Mouse (Mus musculus): ENCODE results near the gene Lims1. TPM values are rescaled to one million over a fixed set of nuclear protein-coding genes. Genes with fewer than 3 reads are reported as not detected.

Lims1 gene
- polyA plus RNA-seq, 1 experiment from 2014 or later = 143 TPM

DNA sequence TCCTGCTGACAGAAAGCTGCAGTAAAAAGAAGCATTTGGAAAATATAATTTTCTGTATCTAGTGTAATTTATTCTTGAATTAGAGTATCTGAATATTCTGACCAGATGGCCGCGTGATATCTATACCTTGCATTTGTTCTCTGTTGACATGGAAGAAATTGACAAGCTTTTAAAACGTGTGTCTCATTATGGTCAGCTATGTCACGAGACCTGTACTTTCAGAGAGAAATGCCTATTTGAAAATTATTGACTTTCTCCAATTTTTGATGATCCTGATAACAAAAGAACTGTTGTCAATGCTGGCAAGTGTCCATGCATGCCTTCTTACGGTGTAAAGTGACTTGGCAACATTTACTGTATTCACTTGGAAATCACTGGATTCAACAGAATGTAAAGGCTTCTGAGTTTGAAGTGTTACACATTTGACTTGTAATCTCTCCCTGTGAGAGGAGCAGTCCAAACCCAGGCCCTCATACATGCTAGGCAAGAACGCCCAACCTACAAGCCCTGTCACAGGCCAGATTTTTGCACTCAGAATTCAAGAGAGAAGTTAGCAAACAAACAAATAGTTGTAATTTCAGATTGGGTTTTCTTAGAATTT lies 49.3 kb downstream of the Lims1 start:
- no peak overlapping the region for H3K27ac ChIP-seq
- H3K4me3 ChIP-seq (replicated peaks) = no peak overlapping the region
- WGBS = 67% methylated on average over 6 of the region's 6 CpGs
- H3K9me3 ChIP-seq = no peaks in the 10 kb centered on the region
- H3K4me1 ChIP-seq (replicated peaks) = peaks cover 14% of the 10 kb centered on the region
- H3K36me3 ChIP-seq = 0 out of 2 replicates have a peak, but pooled peaks cover 1% of the 10 kb centered on the region
- no peak overlapping the region for H3K4me2 ChIP-seq (replicated peaks)
- ATAC-seq = no peak
- no peak overlapping the region for H3K9ac ChIP-seq
- no peaks in the 10 kb centered on the region for H3K27me3 ChIP-seq (replicated peaks)

- no peaks in the 10 kb centered on the region for H3K36me3 ChIP-seq
- H3K27ac ChIP-seq = no peak overlapping the region
- H3K4me2 ChIP-seq (replicated peaks) = no peak overlapping the region
- H3K9me3 ChIP-seq = no peaks in the 10 kb centered on the region
- peaks cover 14% of the 10 kb centered on the region for H3K4me1 ChIP-seq (replicated peaks)
- no peak for ATAC-seq
- H3K9ac ChIP-seq = no peak overlapping the region
- H3K4me3 ChIP-seq (replicated peaks) = no peak overlapping the region
- no peaks in the 10 kb centered on the region for H3K27me3 ChIP-seq (replicated peaks)
Observed at GRCm38 (mm10) chr10:58373829-58374228, 50.6 kb downstream of the Lims1 start.

GRCm38 (mm10) chr10:58377592-58378197 lies 54.4 kb downstream of the Lims1 start:
- 0 out of 2 replicates have a peak, but pooled peaks cover 2% of the 10 kb centered on the region for H3K4me1 ChIP-seq (replicated peaks)
- no peaks in the 10 kb centered on the region for H3K36me3 ChIP-seq
- no peaks in the 10 kb centered on the region for H3K27me3 ChIP-seq (replicated peaks)
- WGBS = 37% methylated on average over 4 of the region's 4 CpGs
- H3K9me3 ChIP-seq = no peaks in the 10 kb centered on the region
- H3K27ac ChIP-seq = no peak overlapping the region
- ATAC-seq = peak; percentile 67; the same call in 1 of the 2 replicates
- no peak overlapping the region for H3K4me2 ChIP-seq (replicated peaks)
- H3K9ac ChIP-seq = no peak overlapping the region
- no peak overlapping the region for H3K4me3 ChIP-seq (replicated peaks)

DNA sequence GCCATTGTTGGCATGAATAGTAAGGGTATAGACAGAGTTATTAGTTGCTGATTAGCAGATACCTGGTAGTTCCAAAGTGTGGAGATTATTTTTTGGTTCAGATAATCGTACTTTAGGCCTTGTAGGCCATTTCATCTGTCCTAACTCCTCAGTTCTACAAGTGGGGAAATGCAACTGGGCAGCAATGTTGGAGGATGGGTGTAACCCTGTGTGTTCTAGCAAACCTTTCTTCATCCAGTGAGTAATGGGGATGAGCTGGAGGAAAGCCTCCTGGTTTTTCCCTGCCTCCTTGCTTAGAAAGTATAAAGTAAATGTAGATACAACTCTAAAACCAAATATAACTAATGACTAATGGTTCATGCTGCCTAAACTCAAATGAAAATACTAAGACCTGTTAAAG lies 55.1 kb downstream of the Lims1 start:
- no peak overlapping the region for H3K4me2 ChIP-seq (replicated peaks)
- no peak for ATAC-seq
- no peak overlapping the region for H3K27ac ChIP-seq
- no peaks in the 10 kb centered on the region for H3K9me3 ChIP-seq
- 57% methylated on average over 1 of the region's 1 CpGs for WGBS
- H3K27me3 ChIP-seq (replicated peaks) = no peaks in the 10 kb centered on the region
- H3K4me3 ChIP-seq (replicated peaks) = no peak overlapping the region
- H3K9ac ChIP-seq = no peak overlapping the region
- no peaks in the 10 kb centered on the region for H3K36me3 ChIP-seq
- 0 out of 2 replicates have a peak, but pooled peaks cover 6% of the 10 kb centered on the region for H3K4me1 ChIP-seq (replicated peaks)

DNA sequence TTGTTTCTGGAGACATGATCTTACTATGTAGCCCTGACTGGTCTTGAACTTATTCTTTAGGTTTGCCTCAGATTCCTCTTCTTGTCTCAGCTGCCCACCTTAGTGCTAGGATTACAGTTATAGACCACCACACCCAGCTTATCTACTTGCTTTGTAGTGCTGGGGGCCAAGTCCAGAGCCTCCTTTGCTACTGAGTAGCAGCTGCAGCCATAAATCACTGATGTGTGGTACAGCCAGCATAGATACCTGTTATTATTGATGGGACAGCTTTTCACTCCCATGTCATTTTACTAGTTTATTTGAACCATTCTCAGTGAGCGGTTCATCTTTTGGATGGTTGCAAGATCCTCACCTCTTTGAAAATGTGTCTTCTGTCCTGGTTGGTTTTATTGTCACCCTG lies 56.4 kb downstream of the Lims1 start:
- H3K27me3 ChIP-seq (replicated peaks) = no peaks in the 10 kb centered on the region
- H3K4me1 ChIP-seq (replicated peaks) = peaks cover 9% of the 10 kb centered on the region; the same call in 1 of the 2 replicates
- 93% methylated on average over 1 of the region's 1 CpGs for WGBS
- H3K36me3 ChIP-seq = no peaks in the 10 kb centered on the region
- no peak overlapping the region for H3K9ac ChIP-seq
- ATAC-seq = no peak
- H3K4me2 ChIP-seq (replicated peaks) = no peak overlapping the region
- H3K4me3 ChIP-seq (replicated peaks) = no peak overlapping the region
- H3K27ac ChIP-seq = no peak overlapping the region
- no peaks in the 10 kb centered on the region for H3K9me3 ChIP-seq

- Histone ChIP-seq H3K4me3 (replicated peaks) (no peak overlapping the region), H3K27ac (peak overlapping the region; percentile 72; the same call in 1 of the 2 replicates), H3K27me3 (replicated peaks) (no peaks in the 10 kb centered on the region), H3K4me1 (replicated peaks) (peaks cover 9% of the 10 kb centered on the region; the same call in 1 of the 2 replicates), H3K9me3 (no peaks in the 10 kb centered on the region), H3K4me2 (replicated peaks) (no peak overlapping the region), H3K36me3 (no peaks in the 10 kb centered on the region), H3K9ac (no peak overlapping the region)
- WGBS = 84% methylated on average over 1 of the region's 1 CpGs
- no peak for ATAC-seq
Observed at GRCm38 (mm10) chr10:58381904-58382303, 58.6 kb downstream of the Lims1 start.

DNA sequence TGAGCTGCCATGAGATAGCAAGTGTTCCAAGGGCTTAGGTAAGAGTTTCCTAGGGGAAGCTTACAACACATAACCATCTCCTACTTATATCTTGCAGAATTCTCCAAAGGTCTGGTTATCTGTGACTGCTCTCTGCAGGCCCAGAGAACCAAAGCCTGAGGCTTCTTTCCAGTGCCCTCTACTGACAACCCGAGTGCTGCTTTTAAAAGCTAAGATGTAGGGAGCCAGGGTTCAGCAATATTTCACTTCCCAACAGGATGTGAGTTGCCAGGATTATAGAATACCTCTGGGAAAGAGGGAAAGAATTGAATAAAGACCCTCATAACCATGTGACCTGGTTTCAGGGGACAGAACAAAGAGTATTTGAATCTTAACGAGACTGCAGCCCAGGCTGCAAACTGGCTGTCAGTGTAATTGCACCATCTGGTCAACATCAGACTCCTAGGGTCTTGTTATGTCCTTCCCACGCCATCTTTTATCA lies 59.4 kb downstream of the Lims1 start:
- Histone ChIP-seq H3K4me1 (replicated peaks) (peaks cover 9% of the 10 kb centered on the region; the same call in 1 of the 2 replicates), H3K27ac (peak overlapping the region; percentile 72), H3K9ac (no peak overlapping the region), H3K4me3 (replicated peaks) (no peak overlapping the region), H3K27me3 (replicated peaks) (no peaks in the 10 kb centered on the region), H3K36me3 (no peaks in the 10 kb centered on the region), H3K4me2 (replicated peaks) (no peak overlapping the region), H3K9me3 (no peaks in the 10 kb centered on the region)
- ATAC-seq = peak; percentile 66
- 16% methylated on average over 3 of the region's 3 CpGs for WGBS

DNA sequence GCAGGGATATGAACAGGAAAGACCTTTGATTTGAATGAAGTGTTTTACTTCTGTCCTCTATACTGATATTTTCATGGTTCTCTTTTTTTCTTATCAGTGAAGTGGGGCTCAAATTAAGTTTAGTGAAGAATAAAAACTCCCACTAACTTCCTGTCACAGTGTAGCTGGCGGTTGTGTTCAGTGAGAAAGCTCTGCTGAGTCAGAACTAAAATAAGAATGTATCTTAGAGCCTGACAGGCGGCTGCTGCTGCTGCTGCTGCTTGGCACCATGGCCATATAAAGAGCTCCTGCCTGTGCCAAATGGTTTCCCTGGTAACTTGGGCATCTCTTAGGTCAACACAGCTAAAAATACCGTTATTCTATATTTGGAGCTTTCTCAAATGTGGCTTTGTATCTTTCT lies 60.0 kb downstream of the Lims1 start:
- WGBS = 30% methylated on average over 3 of the region's 3 CpGs
- ATAC-seq = peak; percentile 67; the same call in 1 of the 2 replicates
- Histone ChIP-seq H3K27ac (peak overlapping the region; percentile 72; the same call in 1 of the 2 replicates), H3K27me3 (replicated peaks) (no peaks in the 10 kb centered on the region), H3K9ac (no peak overlapping the region), H3K4me1 (replicated peaks) (peaks cover 9% of the 10 kb centered on the region; the same call in 1 of the 2 replicates), H3K4me3 (replicated peaks) (no peak overlapping the region), H3K36me3 (no peaks in the 10 kb centered on the region), H3K4me2 (replicated peaks) (no peak overlapping the region), H3K9me3 (no peaks in the 10 kb centered on the region)

GRCm38 (mm10) chr10:58383761-58384160 lies 60.5 kb downstream of the Lims1 start:
- ATAC-seq = no peak
- H3K9me3 ChIP-seq = no peaks in the 10 kb centered on the region
- WGBS = 64% methylated on average over 2 of the region's 2 CpGs
- H3K27me3 ChIP-seq (replicated peaks) = no peaks in the 10 kb centered on the region
- H3K4me2 ChIP-seq (replicated peaks) = no peak overlapping the region
- H3K4me3 ChIP-seq (replicated peaks) = no peak overlapping the region
- H3K4me1 ChIP-seq (replicated peaks) = peaks cover 9% of the 10 kb centered on the region; the same call in 1 of the 2 replicates
- peak overlapping the region; percentile 62; the same call in 1 of the 2 replicates for H3K27ac ChIP-seq
- no peaks in the 10 kb centered on the region for H3K36me3 ChIP-seq
- H3K9ac ChIP-seq = no peak overlapping the region

DNA sequence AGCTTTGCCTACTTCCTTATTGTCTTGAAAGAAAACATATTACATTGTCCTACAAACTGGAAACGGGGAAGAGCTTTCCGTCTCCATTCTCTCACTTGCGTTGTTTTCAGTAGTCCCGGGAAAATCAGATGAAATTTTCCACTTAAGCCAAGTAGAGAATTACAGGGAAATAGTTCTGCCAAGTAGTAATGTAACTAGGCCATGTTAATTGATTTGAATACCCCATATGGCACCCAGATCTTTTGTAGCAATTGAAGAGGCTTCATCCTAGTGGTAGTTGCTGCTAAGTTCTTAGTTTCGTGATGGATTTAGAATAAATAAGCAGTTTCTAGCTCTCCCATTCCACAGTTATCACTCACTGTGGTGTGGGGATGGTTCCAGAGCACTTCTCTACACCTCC lies 62.4 kb downstream of the Lims1 start:
- no peaks in the 10 kb centered on the region for H3K9me3 ChIP-seq
- H3K9ac ChIP-seq = no peak overlapping the region
- no peaks in the 10 kb centered on the region for H3K36me3 ChIP-seq
- WGBS = 87% methylated on average over 5 of the region's 5 CpGs
- H3K4me3 ChIP-seq (replicated peaks) = no peak overlapping the region
- no peak overlapping the region for H3K27ac ChIP-seq
- peaks cover 9% of the 10 kb centered on the region; the same call in 1 of the 2 replicates for H3K4me1 ChIP-seq (replicated peaks)
- no peak for ATAC-seq
- no peaks in the 10 kb centered on the region for H3K27me3 ChIP-seq (replicated peaks)
- no peak overlapping the region for H3K4me2 ChIP-seq (replicated peaks)

GRCm38 (mm10) chr10:58386997-58387396 lies 63.7 kb downstream of the Lims1 start:
- Histone ChIP-seq H3K36me3 (no peaks in the 10 kb centered on the region), H3K9me3 (no peaks in the 10 kb centered on the region), H3K27ac (no peak overlapping the region), H3K4me1 (replicated peaks) (peaks cover 9% of the 10 kb centered on the region; the same call in 1 of the 2 replicates), H3K4me2 (replicated peaks) (no peak overlapping the region), H3K27me3 (replicated peaks) (no peaks in the 10 kb centered on the region), H3K9ac (no peak overlapping the region), H3K4me3 (replicated peaks) (no peak overlapping the region)
- no peak for ATAC-seq
- WGBS = 79% methylated on average over 3 of the region's 3 CpGs

DNA sequence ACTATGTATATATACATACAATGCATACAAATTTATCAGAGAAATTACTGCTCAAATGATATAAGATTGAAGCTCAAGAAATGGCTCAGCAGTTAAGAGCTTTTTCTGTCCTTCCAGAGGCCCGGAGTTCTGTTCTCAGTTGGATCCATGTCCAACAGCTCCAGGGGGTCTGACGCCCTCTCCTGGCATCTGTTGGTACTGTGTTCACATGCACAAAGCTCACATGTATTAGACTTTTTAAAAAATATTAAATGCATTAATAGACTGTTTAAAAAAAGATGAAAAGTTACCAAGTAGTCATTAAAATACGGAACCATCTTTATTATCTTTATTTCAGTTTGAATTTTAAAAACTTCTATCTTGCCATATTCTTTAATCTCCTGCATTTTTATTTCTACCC lies 65.4 kb downstream of the Lims1 start:
- Histone ChIP-seq H3K27me3 (replicated peaks) (no peaks in the 10 kb centered on the region), H3K36me3 (no peaks in the 10 kb centered on the region), H3K9me3 (no peaks in the 10 kb centered on the region), H3K27ac (no peak overlapping the region), H3K4me2 (replicated peaks) (no peak overlapping the region), H3K4me1 (replicated peaks) (peaks cover 7% of the 10 kb centered on the region), H3K4me3 (replicated peaks) (no peak overlapping the region), H3K9ac (no peak overlapping the region)
- whole genome bisulfite sequencing = 75% methylated on average over 3 of the region's 3 CpGs
- no peak for ATAC-seq

DNA sequence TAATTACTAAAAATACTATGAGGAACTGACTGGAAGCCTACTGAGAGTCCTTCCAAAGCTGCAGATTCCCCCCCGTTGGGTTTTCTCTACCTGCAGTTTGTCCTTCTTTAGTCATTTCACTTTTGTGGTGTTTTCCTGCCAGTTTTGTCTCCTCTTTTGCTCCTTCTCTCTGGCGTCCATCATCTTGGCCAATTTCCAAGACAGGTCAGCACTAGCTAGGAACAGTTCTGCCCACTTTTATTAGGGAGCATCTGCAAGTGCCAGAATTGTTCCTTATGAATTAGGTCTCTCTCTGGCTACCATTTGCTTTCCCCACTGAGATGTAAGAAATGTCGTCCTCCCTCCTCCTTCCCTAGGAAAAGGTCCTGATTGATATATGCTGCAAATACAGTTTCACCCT lies 65.9 kb downstream of the Lims1 start:
- H3K4me1 ChIP-seq (replicated peaks) = peaks cover 4% of the 10 kb centered on the region; the same call in 1 of the 2 replicates
- no peak overlapping the region for H3K27ac ChIP-seq
- ATAC-seq = no peak
- H3K9ac ChIP-seq = no peak overlapping the region
- H3K4me2 ChIP-seq (replicated peaks) = no peak overlapping the region
- 65% methylated on average over 3 of the region's 3 CpGs for WGBS
- no peak overlapping the region for H3K4me3 ChIP-seq (replicated peaks)
- H3K27me3 ChIP-seq (replicated peaks) = no peaks in the 10 kb centered on the region
- no peaks in the 10 kb centered on the region for H3K36me3 ChIP-seq
- H3K9me3 ChIP-seq = no peaks in the 10 kb centered on the region

Data from intestine, embryonic 15.5 days (tissue).